Mouse (Mus musculus) embryonic fibroblast, embryonic 13.5 days (primary cell): ENCODE data around the gene Ube2e3.

Source experiments
- CTCF ChIP-seq: IDR thresholded peaks from 2 replicates; pipeline ENCODE4 v1.5.1; 2011; ENCODE audit warnings: mild to moderate bottlenecking, control low read depth, low read length, moderate library complexity, borderline replicate concordance; ENCODE audit not compliant: insufficient read depth
- POLR2A ChIP-seq: IDR thresholded peaks from 2 replicates; pipeline ENCODE4 v1.6.1; 2011; ENCODE audit warnings: low read depth, mild to moderate bottlenecking, control low read depth, low read length, moderate library complexity

- TF ChIP-seq POLR2A (no peak), CTCF (no peak)
These were observed 18.5 kb downstream of the Ube2e3 start for GRCm38 (mm10) chr2:78886446-78886845.
